Mouse (Mus musculus) liver, embryonic 14 days (tissue): ENCODE data around the gene Gm11214. TPM values are rescaled to one million over a fixed set of nuclear protein-coding genes. Genes with fewer than 3 reads are reported as not detected.

Source experiments
- polyA plus RNA-seq: library from polyadenylated mRNA; depleted of rRNA; stranded (reverse); fragments of >200 nt; gene quantifications from 2 replicates; pipeline ENCODE4 v1.2.3, GENCODE M21; 2012; rRNA removed

Gm11214 gene
- polyA plus RNA-seq = not detected in 2 replicates

DNA sequence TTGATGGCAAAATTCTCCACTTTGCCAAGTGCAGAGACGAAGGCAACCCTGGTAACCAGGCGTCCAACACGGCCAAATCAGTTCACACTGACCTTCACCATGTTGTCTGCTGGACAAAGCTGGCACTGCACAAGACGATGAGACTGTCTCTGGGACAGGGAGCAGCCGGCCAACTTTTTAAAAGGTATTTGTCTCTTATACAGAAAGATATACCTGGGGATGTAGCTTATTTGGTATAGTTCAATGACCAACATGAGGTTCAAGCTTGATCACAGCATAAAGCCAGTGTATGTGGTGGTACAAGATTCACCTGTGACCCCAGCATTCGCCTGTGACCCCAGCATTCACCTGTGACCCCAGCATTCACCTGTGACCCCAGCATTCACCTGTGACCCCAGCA, at the start of gene Gm11214:
Gene Gm11214, minus strand, starts transcription at position 101 of the 400 bp plus-strand sequence.

GRCm38 (mm10) chr4:63622378-63622835, 40.8 kb downstream of the Gm11214 start, which contains the start of gene Tex48:
Gene Tex48, minus strand, starts transcription at chr4:63622428.

Other genes starting within 250 kb of the Gm11214 start
- 0.55 and 0.63 TPM in 2 replicates for gene Whrn, start 167.4 kb downstream of the Gm11214 start, polyA plus RNA-seq
- 42.6 and 50.0 TPM in 2 replicates for gene Atp6v1g1, start 118.6 kb downstream of the Gm11214 start, polyA plus RNA-seq
- gene Tmem268, start 104.6 kb downstream of the Gm11214 start, polyA plus RNA-seq = 4.2 and 5.5 TPM in 2 replicates
- not detected in 2 replicates for gene Gm11213, start 58.1 kb downstream of the Gm11214 start, polyA plus RNA-seq
- gene Tex48, start 41.0 kb downstream of the Gm11214 start, polyA plus RNA-seq = not detected in 2 replicates
- 0.02 TPM in 2 replicates for gene Tnfsf15, start 81.7 kb upstream of the Gm11214 start, polyA plus RNA-seq
- gene Tnfsf8, start 198.0 kb upstream of the Gm11214 start, polyA plus RNA-seq = 0.01 TPM in 2 replicates